Mouse (Mus musculus): ENCODE measurements around the gene Ccdc36.

The Ccdc36 gene

DNA sequence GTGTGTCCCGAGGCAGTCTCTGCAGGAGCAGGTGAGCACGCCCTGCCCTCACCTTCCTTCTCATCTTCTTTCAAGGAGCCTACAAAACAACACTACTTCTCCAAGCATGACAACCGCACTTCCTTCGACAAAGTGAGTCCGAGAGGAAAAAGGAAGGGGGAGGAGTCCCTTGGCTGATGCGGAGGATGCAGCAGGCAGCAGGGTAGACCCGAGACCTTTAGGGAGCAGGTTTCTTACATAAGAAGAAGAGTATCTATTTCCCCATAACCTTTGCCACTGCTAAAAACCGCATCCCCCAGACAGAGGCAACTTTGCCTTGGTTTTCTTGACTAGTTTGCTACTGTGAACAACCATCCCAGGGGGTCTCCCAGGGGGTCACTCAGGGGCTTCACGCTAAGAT is 16.8 kb upstream of the Ccdc36 start:
- in situ Hi-C loops (cut with MboI, MseI) = no loop called here

DNA sequence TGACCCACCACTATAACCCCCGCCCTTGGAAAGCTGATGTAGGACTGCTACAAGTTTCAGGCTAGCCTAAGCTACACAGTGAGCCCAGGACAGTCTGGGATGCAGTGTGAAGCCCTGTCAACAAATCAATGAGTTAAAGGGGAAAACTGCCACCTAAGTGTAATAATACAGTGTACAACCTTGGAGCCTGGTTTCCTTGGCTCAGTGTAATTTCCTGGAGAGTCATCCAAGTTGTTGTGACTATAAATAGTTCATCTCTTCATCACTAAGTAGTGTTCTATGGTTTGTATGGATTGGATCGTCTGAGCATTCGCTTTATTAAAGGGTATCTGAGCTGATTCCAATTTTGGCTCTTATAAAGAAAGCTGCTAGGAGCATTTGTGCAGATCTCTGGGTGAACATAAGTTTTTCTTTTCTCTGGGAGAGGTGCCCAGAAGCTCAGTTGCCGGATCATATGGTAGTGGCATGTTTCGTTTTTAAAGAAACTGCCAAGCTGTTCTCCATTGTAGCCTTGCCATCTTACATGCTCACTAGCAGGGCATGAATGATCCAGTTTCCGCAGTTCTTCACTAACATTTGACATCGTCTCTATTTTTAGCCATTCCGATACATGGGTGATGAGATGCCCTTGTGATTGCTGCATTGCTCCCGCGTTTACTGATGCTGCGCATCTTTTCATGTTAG is 13.1 kb upstream of the Ccdc36 start:
- in situ Hi-C loops (cut with MboI, MseI) = no loop called here

DNA sequence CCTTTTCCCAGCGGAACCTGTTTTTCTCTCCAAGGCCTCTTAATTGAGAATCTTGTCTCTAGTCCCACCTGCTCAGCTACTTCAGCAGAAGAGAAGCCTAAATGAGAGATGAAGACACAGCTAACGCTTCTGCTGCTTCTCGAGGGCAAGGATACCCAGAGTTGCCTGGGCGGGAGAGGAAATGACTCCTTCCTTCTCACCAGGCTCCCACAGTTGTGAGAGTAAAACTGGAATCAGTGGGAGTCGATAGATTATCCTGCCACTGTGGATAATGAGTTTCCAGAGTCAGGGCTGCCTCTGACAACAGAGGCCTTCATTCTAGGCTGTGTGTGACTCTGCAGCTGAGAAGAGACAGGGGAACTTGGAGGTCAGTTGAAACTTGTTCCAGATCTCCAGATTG is 12.2 kb upstream of the Ccdc36 start:
- in situ Hi-C loops (cut with MboI, MseI) = no loop called here

DNA sequence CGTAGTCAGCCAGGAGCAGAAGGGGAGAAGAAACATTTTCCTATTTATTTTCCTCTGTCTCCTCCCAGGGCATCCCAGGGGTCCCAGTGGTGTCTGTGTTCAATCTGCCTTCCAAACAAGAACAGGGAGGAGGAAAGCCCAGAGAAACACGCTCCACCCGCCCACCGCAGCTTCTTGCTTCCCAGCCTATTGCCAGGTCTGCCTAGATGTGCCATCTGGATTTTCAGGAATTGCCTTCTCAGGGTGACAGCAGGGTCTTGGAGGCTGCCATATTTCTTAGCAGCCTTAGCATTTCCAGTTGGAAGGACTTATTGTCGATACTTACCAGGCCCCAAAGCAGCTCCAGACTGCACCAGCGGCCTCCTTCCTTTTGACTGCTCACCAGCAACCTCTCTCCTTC is 10.9 kb upstream of the Ccdc36 start:
- in situ Hi-C loops (cut with MboI, MseI) = no loop called here

- in situ Hi-C loops (cut with MboI, MseI) = no loop called here
Measured at GRCm38 (mm10) chr9:108436182-108436581, 7.9 kb upstream of the Ccdc36 start, which contains the start of gene BC048562. TSS of gene BC048562 (plus strand) at chr9:108436482.

GRCm38 (mm10) chr9:108431431-108432067 is 3.3 kb upstream of the Ccdc36 start:
- in situ Hi-C loops (cut with MboI, MseI) = no loop called here

- in situ Hi-C loops (cut with MboI, MseI) = no loop called here
Measured at GRCm38 (mm10) chr9:108412221-108412620, 16.1 kb downstream of the Ccdc36 start.

- in situ Hi-C loops (cut with MboI, MseI) = no loop called here
Measured at GRCm38 (mm10) chr9:108411381-108411942, 16.8 kb downstream of the Ccdc36 start.

- in situ Hi-C loops (cut with MboI, MseI) = no loop called here
Measured at GRCm38 (mm10) chr9:108409535-108409934, 18.7 kb downstream of the Ccdc36 start.

- in situ Hi-C loops (cut with MboI, MseI) = no loop called here
Measured at GRCm38 (mm10) chr9:108404451-108404850, 23.8 kb downstream of the Ccdc36 start.

DNA sequence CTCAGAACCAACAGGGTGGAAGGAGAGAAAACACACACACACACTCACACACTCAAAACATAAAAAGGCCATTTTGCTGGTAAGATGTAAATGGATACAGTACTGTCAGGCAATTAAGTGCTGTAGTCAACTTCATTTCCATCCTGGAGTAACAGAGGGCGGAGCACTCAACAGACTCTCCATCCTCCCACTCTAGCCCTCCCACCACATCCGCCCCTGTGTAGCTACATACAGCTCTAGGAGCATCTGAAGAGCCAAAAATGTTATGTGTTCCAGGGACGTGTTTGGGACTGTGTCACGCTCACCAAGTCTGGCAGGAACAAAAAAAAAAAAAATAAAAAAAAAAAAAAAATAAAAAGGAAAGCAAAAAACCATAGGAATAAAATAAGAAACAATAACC is 25.2 kb downstream of the Ccdc36 start:
- in situ Hi-C loops (cut with MboI, MseI) = no loop called here

- in situ Hi-C loops (cut with MboI, MseI) = no loop called here
Measured at GRCm38 (mm10) chr9:108401186-108401960, 26.9 kb downstream of the Ccdc36 start.

GRCm38 (mm10) chr9:108398324-108398723 is 30.0 kb downstream of the Ccdc36 start:
- in situ Hi-C loops (cut with MboI, MseI) = no loop called here

DNA sequence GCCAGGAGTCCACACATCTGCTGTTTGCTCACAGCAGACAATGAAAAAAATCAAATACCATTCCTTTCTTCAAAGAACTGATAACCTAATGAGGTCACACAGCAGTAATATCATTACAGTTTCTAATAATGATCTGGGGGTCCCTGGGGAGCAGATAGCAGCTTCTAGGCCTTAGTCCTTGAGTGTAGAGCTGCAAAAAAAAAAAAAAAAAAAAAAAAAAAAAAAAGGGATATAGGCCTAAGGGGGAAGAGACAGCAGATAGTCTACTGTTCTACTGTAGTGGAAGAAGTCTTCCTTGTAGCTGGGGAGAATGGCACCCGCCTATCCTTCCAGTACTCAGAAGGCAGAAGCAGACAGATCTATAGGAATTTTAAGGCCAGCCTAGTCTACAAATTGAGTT is 32.9 kb downstream of the Ccdc36 start:
- in situ Hi-C loops (cut with MboI, MseI) = no loop called here

- in situ Hi-C loops (cut with MboI, MseI) = no loop called here
Measured at GRCm38 (mm10) chr9:108394191-108394590, 34.1 kb downstream of the Ccdc36 start.

GRCm38 (mm10) chr9:108392676-108393075 is 35.6 kb downstream of the Ccdc36 start, which contains the start of gene 1700102P08Rik:
TSS of gene 1700102P08Rik (plus strand) at chr9:108392805.
- in situ Hi-C loops (cut with MboI, MseI) = no loop called here

GRCm38 (mm10) chr9:108389220-108389619 is 39.1 kb downstream of the Ccdc36 start:
- in situ Hi-C loops (cut with MboI, MseI) = loop anchor here (10.0 kb wide), 1 partner anchor 544 kb away; no protein-coding TSS in a partner anchor

DNA sequence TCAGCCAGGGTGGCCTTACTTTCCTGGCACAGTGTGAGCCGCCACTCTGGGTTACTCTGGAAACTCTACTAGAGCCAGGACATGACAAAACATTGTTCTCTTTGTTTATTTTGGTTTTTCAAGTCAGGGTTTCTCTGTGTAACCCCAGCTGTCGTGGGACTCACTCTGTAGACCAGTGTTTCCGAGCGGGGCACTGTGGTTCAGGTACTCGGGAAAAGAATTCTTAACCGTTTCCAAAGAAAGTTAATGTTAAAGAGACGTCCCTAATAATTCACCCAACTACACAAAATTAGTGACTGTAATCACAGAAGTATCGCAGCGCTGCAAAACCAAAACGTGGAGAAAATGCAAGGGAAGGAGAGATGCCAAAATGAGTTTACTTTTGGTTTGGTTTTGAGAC is 39.7 kb downstream of the Ccdc36 start:
- in situ Hi-C loops (cut with MboI, MseI) = loop anchor here (10.0 kb wide), 1 partner anchor 544 kb away; no protein-coding TSS in a partner anchor

DNA sequence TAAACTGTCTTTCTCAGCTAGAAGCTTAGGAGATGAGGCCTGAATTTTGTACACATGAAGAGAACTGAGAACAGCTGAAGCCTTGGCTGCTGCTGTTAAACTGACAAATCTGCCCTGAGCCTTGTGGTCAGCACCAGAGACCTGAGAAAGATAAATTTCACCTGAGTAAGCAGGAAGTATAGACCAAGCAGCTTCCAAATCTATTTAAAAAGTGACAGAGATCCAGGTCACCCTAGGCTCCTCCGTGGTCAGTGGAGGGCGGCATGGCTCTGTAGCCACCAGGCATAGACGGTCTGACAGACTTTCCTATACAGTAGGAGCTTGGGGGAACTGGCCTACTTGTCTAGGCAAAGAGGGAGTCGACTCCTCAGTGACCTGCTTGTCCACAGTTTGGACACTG is 41.5 kb downstream of the Ccdc36 start:
- in situ Hi-C loops (cut with MboI, MseI) = loop anchor here (10.0 kb wide), 1 partner anchor 542 kb away; no protein-coding TSS in a partner anchor

- in situ Hi-C loops (cut with MboI, MseI) = loop anchor here (10.0 kb wide), 1 partner anchor 540 kb away; no protein-coding TSS in a partner anchor
Measured at GRCm38 (mm10) chr9:108385006-108385405, 43.3 kb downstream of the Ccdc36 start.

- in situ Hi-C loops (cut with MboI, MseI) = loop anchor here (10.0 kb wide), 1 partner anchor 537 kb away; no protein-coding TSS in a partner anchor
Measured at GRCm38 (mm10) chr9:108381382-108381781, 46.9 kb downstream of the Ccdc36 start.

DNA sequence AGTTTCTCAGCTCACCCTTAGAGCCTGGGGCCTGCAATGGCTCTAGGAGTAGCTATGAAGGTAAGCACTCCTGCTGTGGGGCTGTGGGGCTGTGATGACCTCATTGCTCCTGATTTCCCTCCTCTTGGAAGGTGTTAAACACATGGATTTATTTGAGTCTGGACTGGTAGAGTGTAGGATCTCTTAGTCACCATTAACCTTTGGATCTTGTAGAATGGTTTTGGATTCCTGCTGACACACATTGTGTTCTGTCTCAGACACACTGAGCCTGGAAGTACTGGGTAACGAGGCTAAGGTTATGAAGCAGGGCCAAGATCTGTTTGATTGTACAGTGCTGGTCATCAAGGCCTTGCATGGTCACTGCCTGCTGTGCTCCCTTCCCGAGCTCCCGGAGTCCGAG is 49.0 kb downstream of the Ccdc36 start:
- in situ Hi-C loops (cut with MboI, MseI) = loop anchor here (5.0 kb wide), 1 partner anchor 153 kb away; no protein-coding TSS in a partner anchor
